Mouse (Mus musculus) heart, adult 8-10 months (tissue): Measurements from ENCODE around the gene Acot6. TPM values are rescaled to one million over a fixed set of nuclear protein-coding genes. Genes with fewer than 3 reads are reported as not detected.

ENCODE experiments used
- DNase-seq: peaks from one replicate; pipeline ENCODE4 v3.0.0; 2022; ENCODE audit warnings: low spot score
- total RNA-seq, 4 experiments: library from RNA; stranded (reverse); gene quantifications; 2 replicates each; pipeline ENCODE4 v1.2.4; 2022

Gene Acot6
- total RNA-seq, 4 experiments from 2014 or later: 1.9 to 2.8 (median 2.4) TPM

- no peak for DNase-seq
These were observed 1.0 kb downstream of the Acot6 start for GRCm38 (mm10) chr12:84101493-84101845.

GRCm38 (mm10) chr12:84107012-84107411 lies 6.6 kb downstream of the Acot6 start:
- no peak for DNase-seq

- DNase-seq: no peak
These were observed 7.2 kb downstream of the Acot6 start for GRCm38 (mm10) chr12:84107692-84108091.

GRCm38 (mm10) chr12:84109924-84110323 lies 9.5 kb downstream of the Acot6 start:
- no peak for DNase-seq

- no peak for DNase-seq
These were observed 10.4 kb downstream of the Acot6 start for GRCm38 (mm10) chr12:84110814-84111213.

GRCm38 (mm10) chr12:84113676-84114075 lies 13.2 kb downstream of the Acot6 start:
- DNase-seq: no peak

GRCm38 (mm10) chr12:84114153-84114994 lies 13.9 kb downstream of the Acot6 start, which contains the start of gene Dnal1:
Gene Dnal1, plus strand, starts transcription at chr12:84114366.
- DNase-seq: peak; percentile 83

GRCm38 (mm10) chr12:84119584-84119983 lies 19.1 kb downstream of the Acot6 start:
- no peak for DNase-seq

- DNase-seq: no peak
These were observed 25.4 kb downstream of the Acot6 start for GRCm38 (mm10) chr12:84125892-84126291.

GRCm38 (mm10) chr12:84126899-84127298 lies 26.4 kb downstream of the Acot6 start:
- DNase-seq: no peak

- DNase-seq: no peak
These were observed 28.1 kb downstream of the Acot6 start for GRCm38 (mm10) chr12:84128576-84128975.

- DNase-seq: no peak
These were observed 29.5 kb downstream of the Acot6 start for GRCm38 (mm10) chr12:84129931-84130330.

- DNase-seq: no peak
These were observed 31.8 kb downstream of the Acot6 start for GRCm38 (mm10) chr12:84132265-84132664.

- no peak for DNase-seq
These were observed 36.7 kb downstream of the Acot6 start for GRCm38 (mm10) chr12:84137131-84137530.

- DNase-seq: no peak
These were observed 39.7 kb downstream of the Acot6 start for GRCm38 (mm10) chr12:84140135-84140534.

GRCm38 (mm10) chr12:84141271-84141670 lies 40.8 kb downstream of the Acot6 start:
- DNase-seq: no peak

GRCm38 (mm10) chr12:84142281-84143050 lies 42.0 kb downstream of the Acot6 start:
- no peak for DNase-seq

- DNase-seq: peak; percentile 61
These were observed 47.6 kb downstream of the Acot6 start, which contains the start of gene Pnma1 for GRCm38 (mm10) chr12:84147954-84148621. Gene Pnma1, minus strand, starts transcription at chr12:84148489.

- no peak for DNase-seq
These were observed 48.2 kb downstream of the Acot6 start for GRCm38 (mm10) chr12:84148622-84149012.

- no peak for DNase-seq
These were observed 49.5 kb downstream of the Acot6 start for GRCm38 (mm10) chr12:84149971-84150370.

- DNase-seq: no peak
These were observed 50.5 kb downstream of the Acot6 start for GRCm38 (mm10) chr12:84150976-84151375.

- no peak for DNase-seq
These were observed 51.5 kb downstream of the Acot6 start for GRCm38 (mm10) chr12:84151911-84152310.
